Mouse (Mus musculus): ENCODE measurements around the gene P2rx5. TPM values are rescaled to one million over a fixed set of nuclear protein-coding genes. Genes with fewer than 3 reads are reported as not detected.
A peak's percentile ranks its signal among the peaks of the same experiment; 100 is the strongest.

P2rx5 gene
- polyA plus RNA-seq, 1 experiment: 0.42 TPM

DNA sequence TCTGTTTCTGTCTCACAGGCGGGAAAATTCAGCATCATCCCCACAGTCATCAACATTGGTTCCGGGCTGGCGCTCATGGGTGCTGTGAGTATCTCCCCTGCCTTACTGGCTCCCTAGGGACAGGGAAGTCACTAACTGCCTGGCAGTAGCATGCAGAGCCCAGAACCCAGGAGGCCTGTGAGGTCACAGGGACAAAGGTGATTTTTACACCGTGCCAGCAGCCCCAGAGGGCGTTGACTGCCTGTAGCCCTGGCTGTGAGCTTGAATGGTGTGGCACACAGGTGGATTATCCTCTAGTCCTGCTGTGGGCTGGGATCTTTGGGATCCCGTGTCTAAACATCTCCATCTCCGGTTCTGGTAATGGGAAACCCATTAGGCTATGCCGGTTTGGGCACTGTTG, 7.8 kb downstream of the P2rx5 start:
- Histone ChIP-seq H3K9ac (ENCODE audit: low read depth, poor library complexity, severe bottlenecking) (peak overlapping the region; percentile 25), H3K27me3 (ENCODE audit: control insufficient read depth, insufficient read depth, low read length, poor library complexity, severe bottlenecking) (no peaks in the 10 kb centered on the region), H3K36me3 (ENCODE audit: control insufficient read depth, insufficient read depth, low read length, poor library complexity, severe bottlenecking) (no peaks in the 10 kb centered on the region), H3K4me3 (ENCODE audit: low read depth, low read length) (peak overlapping the region; percentile 58), H3K27ac (ENCODE audit: insufficient read depth, low read length) (no peak overlapping the region), H3K4me1 (ENCODE audit: control insufficient read depth, insufficient read depth, low read length) (no peaks in the 10 kb centered on the region), H3K9me3 (replicated peaks; ENCODE audit: control insufficient read depth, insufficient read depth, low read length, poor library complexity, severe bottlenecking) (no peaks in the 10 kb centered on the region)
- TF ChIP-seq EP300 (IDR thresholded peaks at IDR 0.05; ENCODE audit: insufficient read depth, low read depth, low read length) (no peak), CTCF (IDR thresholded peaks at IDR 0.05; ENCODE audit: low read depth, low read length) (no peak)

DNA sequence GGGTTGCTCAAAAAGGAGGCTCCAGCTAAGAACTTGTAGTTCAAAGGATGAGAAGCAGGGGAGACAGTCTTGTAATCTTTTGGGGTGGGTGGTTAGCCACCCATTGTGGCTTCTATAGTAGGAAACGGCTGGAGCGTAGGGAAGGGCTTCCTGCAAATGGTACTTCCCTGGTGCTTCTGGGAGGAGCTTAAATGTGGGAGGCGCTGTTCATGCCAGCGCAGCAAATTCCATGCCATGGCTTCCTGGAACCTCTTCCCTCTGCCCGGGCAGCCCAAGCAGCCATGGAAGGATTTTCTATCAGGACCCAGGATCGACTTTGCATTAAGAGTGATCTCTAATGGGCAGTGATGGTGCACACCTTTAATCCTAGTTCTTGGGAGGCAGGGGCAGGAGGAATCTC, 8.4 kb downstream of the P2rx5 start:
- Histone ChIP-seq H3K36me3 (ENCODE audit: control insufficient read depth, insufficient read depth, low read length, poor library complexity, severe bottlenecking) (no peaks in the 10 kb centered on the region), H3K27me3 (ENCODE audit: control insufficient read depth, insufficient read depth, low read length, poor library complexity, severe bottlenecking) (no peaks in the 10 kb centered on the region), H3K4me1 (ENCODE audit: control insufficient read depth, insufficient read depth, low read length) (no peaks in the 10 kb centered on the region), H3K27ac (ENCODE audit: insufficient read depth, low read length) (no peak overlapping the region), H3K9ac (ENCODE audit: low read depth, poor library complexity, severe bottlenecking) (0 out of 2 replicates have a peak overlapping the region, but pooled peaks have one; percentile 25), H3K9me3 (replicated peaks; ENCODE audit: control insufficient read depth, insufficient read depth, low read length, poor library complexity, severe bottlenecking) (no peaks in the 10 kb centered on the region), H3K4me3 (ENCODE audit: low read depth, low read length) (no peak overlapping the region)
- TF ChIP-seq POLR2A (IDR thresholded peaks at IDR 0.05; ENCODE audit: insufficient read depth, low read length) (no peak), EP300 (IDR thresholded peaks at IDR 0.05; ENCODE audit: insufficient read depth, low read depth, low read length) (no peak), CTCF (IDR thresholded peaks at IDR 0.05; ENCODE audit: low read depth, low read length) (no peak)

DNA sequence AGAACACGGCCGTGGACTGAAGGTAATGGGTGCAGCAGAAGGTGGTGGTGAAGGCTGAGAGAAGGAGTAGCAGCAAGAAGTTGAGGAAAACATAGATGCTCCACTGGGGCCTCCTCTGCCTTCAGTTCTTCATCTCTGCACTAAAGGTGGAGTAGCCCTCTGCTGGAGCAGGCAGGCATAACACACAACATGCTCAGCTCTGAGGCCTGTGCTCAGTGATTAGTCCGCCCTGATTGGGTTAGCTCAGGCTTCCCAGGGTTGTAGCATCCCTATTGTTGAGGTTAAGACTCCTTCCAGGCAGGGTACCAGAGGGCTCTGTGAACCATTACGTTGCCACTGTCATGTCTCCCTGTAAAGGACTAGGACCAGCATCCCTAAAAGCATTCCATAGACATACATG, 9.0 kb downstream of the P2rx5 start:
- no peaks in the 10 kb centered on the region for H3K4me1 ChIP-seq (ENCODE audit: control insufficient read depth, insufficient read depth, low read length)
- no peaks in the 10 kb centered on the region for H3K27me3 ChIP-seq (ENCODE audit: control insufficient read depth, insufficient read depth, low read length, poor library complexity, severe bottlenecking)
- no peak overlapping the region for H3K27ac ChIP-seq (ENCODE audit: insufficient read depth, low read length)
- H3K36me3 ChIP-seq (ENCODE audit: control insufficient read depth, insufficient read depth, low read length, poor library complexity, severe bottlenecking): peaks cover 2% of the 10 kb centered on the region; the same call in 1 of the 2 replicates
- H3K9ac ChIP-seq (ENCODE audit: low read depth, poor library complexity, severe bottlenecking): no peak overlapping the region
- H3K4me3 ChIP-seq (ENCODE audit: low read depth, low read length): no peak overlapping the region
- TF ChIP-seq POLR2A (IDR thresholded peaks at IDR 0.05; ENCODE audit: insufficient read depth, low read length): no peak
- peak; percentile 77 for TF ChIP-seq CTCF (IDR thresholded peaks at IDR 0.05; ENCODE audit: low read depth, low read length)
- no peaks in the 10 kb centered on the region for H3K9me3 ChIP-seq (replicated peaks; ENCODE audit: control insufficient read depth, insufficient read depth, low read length, poor library complexity, severe bottlenecking)

DNA sequence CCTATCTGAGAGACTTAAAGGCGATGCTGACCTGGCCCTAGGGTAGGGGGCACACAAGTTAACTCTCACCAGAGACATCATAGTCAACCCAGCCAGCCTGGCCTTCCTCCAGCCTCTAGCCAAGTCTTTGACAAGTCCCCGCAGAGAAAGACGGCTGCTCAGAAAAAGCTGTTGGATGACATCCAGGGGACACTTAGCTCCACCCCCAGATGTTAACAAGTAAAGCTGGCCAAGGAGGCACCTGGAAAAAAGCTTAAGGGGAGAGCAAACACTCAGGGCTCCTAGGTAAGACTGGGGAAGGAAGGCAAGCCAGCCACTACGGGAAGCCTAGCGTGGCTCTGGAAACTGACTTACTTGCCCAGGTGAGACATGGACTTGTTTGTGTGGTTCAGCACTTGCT, 12.0 kb downstream of the P2rx5 start:
- Histone ChIP-seq H3K36me3 (ENCODE audit: control insufficient read depth, insufficient read depth, low read length, poor library complexity, severe bottlenecking) (peaks cover 6% of the 10 kb centered on the region; the same call in 1 of the 2 replicates), H3K9me3 (replicated peaks; ENCODE audit: control insufficient read depth, insufficient read depth, low read length, poor library complexity, severe bottlenecking) (no peaks in the 10 kb centered on the region), H3K9ac (ENCODE audit: low read depth, poor library complexity, severe bottlenecking) (no peak overlapping the region), H3K4me1 (ENCODE audit: control insufficient read depth, insufficient read depth, low read length) (no peaks in the 10 kb centered on the region), H3K27me3 (ENCODE audit: control insufficient read depth, insufficient read depth, low read length, poor library complexity, severe bottlenecking) (no peaks in the 10 kb centered on the region), H3K4me3 (ENCODE audit: low read depth, low read length) (no peak overlapping the region), H3K27ac (ENCODE audit: insufficient read depth, low read length) (no peak overlapping the region)
- no peak for TF ChIP-seq EP300 (IDR thresholded peaks at IDR 0.05; ENCODE audit: insufficient read depth, low read depth, low read length)
- no peak for TF ChIP-seq POLR2A (IDR thresholded peaks at IDR 0.05; ENCODE audit: insufficient read depth, low read length)
- TF ChIP-seq CTCF (IDR thresholded peaks at IDR 0.05; ENCODE audit: low read depth, low read length): no peak

DNA sequence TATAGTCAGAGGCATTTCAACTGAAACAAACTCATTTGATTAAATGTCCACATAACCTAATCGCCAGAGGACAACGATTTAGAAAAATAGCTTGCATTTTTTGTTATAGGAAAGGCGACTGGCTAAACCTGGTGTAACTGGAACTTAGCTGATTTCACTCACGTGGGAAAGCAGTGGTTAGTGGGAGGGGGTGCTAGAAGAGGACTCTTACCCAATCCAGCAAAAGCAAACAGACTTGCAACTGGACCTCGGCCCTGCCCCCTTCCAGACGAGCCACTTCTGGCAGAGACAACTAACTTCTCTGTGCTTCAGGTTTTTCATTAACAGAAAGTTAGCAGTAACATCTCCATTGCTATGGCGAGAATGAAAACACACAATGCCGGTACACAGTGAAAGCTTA, 15.4 kb downstream of the P2rx5 start:
- H3K9ac ChIP-seq (ENCODE audit: low read depth, poor library complexity, severe bottlenecking): peak overlapping the region; percentile 93
- H3K9me3 ChIP-seq (replicated peaks; ENCODE audit: control insufficient read depth, insufficient read depth, low read length, poor library complexity, severe bottlenecking): no peaks in the 10 kb centered on the region
- H3K4me3 ChIP-seq (ENCODE audit: low read depth, low read length): peak overlapping the region; percentile 79; the same call in 1 of the 2 replicates
- peaks cover 3% of the 10 kb centered on the region for H3K4me1 ChIP-seq (ENCODE audit: control insufficient read depth, insufficient read depth, low read length)
- peaks cover 6% of the 10 kb centered on the region; the same call in 1 of the 2 replicates for H3K36me3 ChIP-seq (ENCODE audit: control insufficient read depth, insufficient read depth, low read length, poor library complexity, severe bottlenecking)
- no peak for TF ChIP-seq POLR2A (IDR thresholded peaks at IDR 0.05; ENCODE audit: insufficient read depth, low read length)
- TF ChIP-seq CTCF (IDR thresholded peaks at IDR 0.05; ENCODE audit: low read depth, low read length): no peak
- no peak for TF ChIP-seq EP300 (IDR thresholded peaks at IDR 0.05; ENCODE audit: insufficient read depth, low read depth, low read length)
- no peaks in the 10 kb centered on the region for H3K27me3 ChIP-seq (ENCODE audit: control insufficient read depth, insufficient read depth, low read length, poor library complexity, severe bottlenecking)
- H3K27ac ChIP-seq (ENCODE audit: insufficient read depth, low read length): no peak overlapping the region

DNA sequence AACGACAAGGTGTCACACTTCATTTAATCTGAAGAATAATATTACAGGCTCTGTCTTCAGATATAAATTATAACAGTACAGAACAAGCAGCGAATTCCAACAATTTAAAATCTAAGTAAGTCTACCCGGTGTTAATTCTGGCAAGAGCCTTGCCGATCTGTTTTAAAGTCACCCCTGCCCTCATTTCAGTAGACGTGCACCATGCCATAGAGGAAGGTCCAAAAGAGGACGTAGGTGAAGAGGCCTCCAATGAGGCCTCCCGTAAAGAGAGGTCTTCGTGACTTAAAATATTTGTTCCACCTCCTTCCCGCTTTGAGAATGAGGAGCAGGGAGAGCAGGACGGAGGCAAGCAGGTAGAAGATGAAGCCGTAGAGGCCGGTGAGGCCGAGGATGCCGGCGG, 16.0 kb downstream of the P2rx5 start:
- Histone ChIP-seq H3K27ac (ENCODE audit: insufficient read depth, low read length) (no peak overlapping the region), H3K9ac (ENCODE audit: low read depth, poor library complexity, severe bottlenecking) (peak overlapping the region; percentile 93), H3K4me3 (ENCODE audit: low read depth, low read length) (peak overlapping the region; percentile 79), H3K36me3 (ENCODE audit: control insufficient read depth, insufficient read depth, low read length, poor library complexity, severe bottlenecking) (peaks cover 6% of the 10 kb centered on the region; the same call in 1 of the 2 replicates), H3K4me1 (ENCODE audit: control insufficient read depth, insufficient read depth, low read length) (peaks cover 3% of the 10 kb centered on the region), H3K9me3 (replicated peaks; ENCODE audit: control insufficient read depth, insufficient read depth, low read length, poor library complexity, severe bottlenecking) (no peaks in the 10 kb centered on the region), H3K27me3 (ENCODE audit: control insufficient read depth, insufficient read depth, low read length, poor library complexity, severe bottlenecking) (no peaks in the 10 kb centered on the region)
- TF ChIP-seq CTCF (IDR thresholded peaks at IDR 0.05; ENCODE audit: low read depth, low read length): no peak
- no peak for TF ChIP-seq POLR2A (IDR thresholded peaks at IDR 0.05; ENCODE audit: insufficient read depth, low read length)
- no peak for TF ChIP-seq EP300 (IDR thresholded peaks at IDR 0.05; ENCODE audit: insufficient read depth, low read depth, low read length)
